Mouse (Mus musculus): Measurements from ENCODE around the gene Gm20388.

GRCm38 (mm10) chr8:120589921-120590320, 679.3 kb downstream of the Gm20388 start:
- no peak for TF ChIP-seq CTCF (IDR thresholded peaks at IDR 0.05; ENCODE audit: borderline replicate concordance, extremely low read depth, insufficient read depth, insufficient read length)
- no peak for TF ChIP-seq POLR2A (IDR thresholded peaks at IDR 0.05; ENCODE audit: borderline replicate concordance, extremely low read depth, insufficient read depth, insufficient read length, poor library complexity, severe bottlenecking)

Data from brain, embryonic 14.5 days (tissue).